Mouse (Mus musculus) G1E-ER4 (cell line): ENCODE results near the gene Abca7. TPM values are rescaled to one million over a fixed set of nuclear protein-coding genes. Genes with fewer than 3 reads are reported as not detected.

Experiments used
- GATA1 ChIP-seq: IDR thresholded peaks from one replicate; pipeline ENCODE4 v1.8.0; 2012; ENCODE audit warnings: low read length, inconsistent platforms
- polyA plus RNA-seq: library from polyadenylated mRNA; stranded (reverse); fragments of >175 nt; gene quantifications from 2 replicates; pipeline ENCODE4 v1.2.3, GENCODE M21; 2012

Gene Abca7
- polyA plus RNA-seq, 1 experiment = 25.3 TPM

DNA sequence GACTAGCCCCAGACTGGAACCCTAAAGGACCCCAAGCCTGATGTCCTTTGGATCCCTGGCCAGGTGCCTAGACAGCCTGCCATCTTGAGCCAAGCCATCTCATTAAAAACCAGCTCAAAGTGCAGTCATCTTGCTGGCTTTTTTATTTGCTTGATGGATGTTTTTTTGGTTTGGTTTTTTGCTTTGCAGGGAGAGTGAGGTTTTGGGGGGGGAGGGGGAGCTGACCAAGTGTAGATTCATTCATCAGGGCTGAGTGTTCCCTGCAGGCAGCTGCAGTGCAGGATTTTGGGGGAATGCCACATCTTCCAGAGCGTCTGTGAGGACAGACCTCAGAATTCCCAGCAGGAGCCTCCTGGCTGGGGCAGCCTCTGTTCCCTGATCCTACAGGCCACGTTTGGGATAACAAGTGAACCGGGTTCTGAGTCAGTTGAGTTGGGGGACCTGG is 27.1 kb upstream of the Abca7 start:
- no peak for TF ChIP-seq GATA1

DNA sequence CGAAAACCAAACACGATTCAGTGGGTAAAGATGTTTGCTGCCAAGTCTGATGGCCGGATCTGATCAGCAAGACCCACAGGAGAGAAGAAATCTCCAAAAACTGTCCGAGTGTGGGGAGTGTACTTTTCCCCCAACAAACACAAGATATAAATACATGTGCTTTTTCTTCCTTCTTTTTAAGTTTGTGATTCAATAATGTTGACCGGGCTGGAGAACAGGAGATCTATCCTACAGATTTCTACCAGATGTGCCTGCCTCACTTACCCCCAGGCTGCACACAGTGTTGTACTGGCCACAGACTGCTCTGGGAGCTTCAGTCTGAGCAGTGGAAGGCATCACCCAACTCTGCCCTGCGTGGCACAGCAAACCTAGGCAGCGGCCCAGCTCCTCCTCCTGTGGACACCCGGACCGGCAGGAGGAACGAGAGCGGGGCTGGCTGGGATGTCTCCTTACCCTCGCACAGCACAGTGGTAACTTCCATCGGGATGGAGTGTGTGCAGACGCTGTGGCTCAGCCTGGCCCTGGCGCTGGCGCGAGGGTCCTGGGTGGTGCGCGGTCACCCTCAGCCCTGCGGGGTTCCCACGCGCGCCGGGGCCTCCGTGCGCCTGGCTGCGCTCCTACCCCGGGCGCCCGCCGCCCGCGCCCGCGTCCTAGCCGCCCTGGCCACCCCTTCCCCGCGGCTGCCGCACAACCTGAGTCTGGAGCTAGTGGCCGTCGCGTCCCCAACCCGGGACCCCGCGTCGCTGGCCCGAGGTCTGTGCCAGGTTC is 25.7 kb upstream of the Abca7 start, which contains the start of gene Grin3b:
TSS of gene Grin3b (plus strand) at position 301 of the 768 bp plus-strand sequence.
- no peak for TF ChIP-seq GATA1

DNA sequence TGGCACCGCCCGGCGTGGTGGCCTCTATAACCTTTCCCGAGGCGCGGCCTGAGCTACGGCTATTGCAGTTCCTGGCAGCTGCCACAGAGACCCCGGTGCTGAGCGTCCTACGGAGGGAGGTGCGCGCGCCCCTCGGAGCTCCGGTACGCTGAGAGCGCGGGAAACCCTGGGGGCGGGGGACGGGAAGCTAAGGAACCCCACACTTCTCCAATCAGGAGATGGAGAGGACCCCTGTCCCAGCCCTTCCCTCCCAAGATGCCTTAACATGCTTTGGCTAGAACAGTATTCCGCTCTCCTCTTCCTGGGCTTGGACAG is 25.2 kb upstream of the Abca7 start:
- no peak for TF ChIP-seq GATA1

DNA sequence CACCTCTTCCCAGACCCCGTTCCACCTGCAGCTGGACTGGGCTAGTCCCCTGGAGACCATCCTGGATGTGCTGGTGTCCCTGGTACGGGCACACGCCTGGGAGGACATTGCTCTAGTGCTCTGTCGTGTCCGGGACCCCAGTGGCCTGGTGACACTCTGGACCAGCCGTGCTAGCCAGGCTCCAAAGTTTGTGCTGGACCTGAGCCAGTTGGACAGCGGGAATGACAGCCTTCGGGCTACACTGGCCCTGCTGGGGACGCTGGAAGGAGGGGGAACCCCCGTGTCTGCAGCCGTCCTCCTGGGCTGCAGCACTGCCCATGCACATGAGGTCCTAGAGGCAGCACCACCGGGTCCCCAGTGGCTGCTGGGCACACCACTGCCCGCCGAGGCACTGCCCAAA is 23.5 kb upstream of the Abca7 start:
- TF ChIP-seq GATA1 = no peak

DNA sequence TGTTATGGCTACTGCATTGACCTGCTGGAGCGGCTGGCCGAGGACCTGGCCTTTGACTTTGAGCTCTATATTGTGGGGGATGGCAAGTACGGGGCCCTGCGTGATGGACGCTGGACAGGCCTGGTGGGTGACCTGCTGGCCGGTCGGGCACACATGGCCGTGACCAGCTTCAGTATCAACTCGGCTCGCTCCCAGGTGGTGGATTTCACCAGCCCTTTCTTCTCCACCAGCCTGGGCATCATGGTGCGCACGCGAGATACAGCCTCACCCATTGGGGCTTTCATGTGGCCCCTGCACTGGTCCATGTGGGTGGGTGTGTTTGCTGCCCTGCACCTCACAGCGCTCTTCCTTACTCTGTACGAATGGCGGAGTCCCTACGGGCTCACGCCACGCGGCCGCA is 22.2 kb upstream of the Abca7 start:
- no peak for TF ChIP-seq GATA1

DNA sequence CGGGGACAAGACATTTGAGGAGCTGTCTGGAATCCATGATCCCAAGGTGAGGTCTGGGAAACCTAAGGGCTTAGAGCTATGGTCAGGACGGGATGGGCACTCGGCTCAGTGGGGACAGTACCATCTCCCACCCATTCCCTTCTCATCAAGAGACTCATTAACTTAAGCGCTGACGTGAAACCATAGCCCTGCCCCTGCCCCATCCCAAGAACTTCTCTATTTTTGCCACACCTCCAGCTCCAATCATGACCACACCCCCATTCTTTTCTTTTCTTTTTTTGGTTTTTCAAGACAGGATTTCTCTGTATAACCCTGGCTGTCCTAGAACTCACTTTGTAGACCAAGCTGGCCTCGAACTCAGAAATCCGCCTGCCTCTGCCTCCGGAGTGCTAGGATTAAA is 21.6 kb upstream of the Abca7 start:
- no peak for TF ChIP-seq GATA1

DNA sequence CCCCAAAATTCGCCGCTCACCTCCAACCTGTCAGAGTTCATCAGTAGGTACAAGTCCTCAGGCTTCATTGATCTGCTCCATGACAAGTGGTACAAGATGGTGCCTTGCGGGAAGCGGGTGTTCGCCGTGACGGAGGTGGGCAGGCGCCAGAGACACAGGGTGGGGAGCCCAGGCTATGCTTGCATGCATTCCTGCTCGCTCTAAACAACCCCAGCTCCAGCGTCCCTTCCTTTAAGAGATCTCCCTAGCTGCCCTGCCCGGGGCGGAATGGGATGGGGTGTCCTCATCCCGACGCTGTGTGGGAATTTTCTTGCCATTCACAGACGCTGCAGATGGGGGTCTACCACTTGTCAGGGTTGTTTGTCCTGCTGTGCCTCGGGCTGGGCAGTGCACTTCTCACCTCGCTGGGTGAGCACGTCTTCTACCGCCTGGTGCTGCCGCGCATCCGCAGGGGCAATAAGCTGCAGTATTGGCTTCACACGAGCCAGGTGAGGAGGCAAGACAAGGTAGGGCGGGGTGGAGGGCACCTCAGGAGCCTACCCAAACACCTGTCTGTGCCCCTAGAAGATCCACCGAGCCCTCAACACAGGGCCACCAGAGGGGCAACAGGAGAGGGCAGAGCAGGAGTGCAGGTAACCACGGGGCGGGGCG is 20.1 kb upstream of the Abca7 start:
- TF ChIP-seq GATA1 = no peak

DNA sequence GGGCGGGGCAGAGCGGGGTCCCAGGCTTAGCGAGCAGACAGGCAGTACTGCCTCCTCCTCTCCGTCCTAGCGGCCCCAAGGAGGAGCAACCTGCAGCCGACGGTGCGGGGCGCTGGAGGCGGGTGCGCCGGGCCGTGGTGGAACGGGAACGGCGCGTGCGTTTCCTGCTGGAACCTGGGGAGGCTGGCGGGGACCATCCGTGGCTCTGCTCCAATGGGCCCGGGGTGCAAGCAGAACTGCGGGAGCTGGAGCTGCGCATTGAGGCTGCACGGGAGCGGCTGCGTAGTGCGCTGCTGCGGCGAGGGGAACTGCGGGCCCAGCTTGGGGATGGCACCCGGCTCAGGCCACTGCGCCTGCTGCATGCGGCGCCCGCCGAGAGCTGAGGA is 19.6 kb upstream of the Abca7 start:
- no peak for TF ChIP-seq GATA1

DNA sequence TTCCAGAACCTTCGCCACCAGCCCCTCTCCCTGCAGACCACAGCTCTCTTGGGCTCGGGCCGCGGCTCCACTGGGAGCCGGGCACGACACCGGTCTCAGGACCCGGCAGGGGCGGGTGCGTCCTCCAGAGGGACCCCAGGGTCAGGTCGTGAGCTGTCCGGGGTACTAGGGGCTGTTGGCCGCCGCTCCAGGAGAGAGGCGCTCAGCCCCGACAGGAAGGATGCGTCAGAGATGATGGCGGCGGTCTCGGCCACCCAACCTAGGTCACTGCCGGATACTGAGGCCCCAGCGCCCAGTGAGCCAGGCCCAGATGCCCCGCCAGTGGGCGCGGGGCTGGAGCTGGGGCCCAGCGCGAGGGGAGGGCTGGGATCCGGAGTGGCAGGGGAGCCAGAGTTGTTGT is 19.0 kb upstream of the Abca7 start:
- no peak for TF ChIP-seq GATA1

DNA sequence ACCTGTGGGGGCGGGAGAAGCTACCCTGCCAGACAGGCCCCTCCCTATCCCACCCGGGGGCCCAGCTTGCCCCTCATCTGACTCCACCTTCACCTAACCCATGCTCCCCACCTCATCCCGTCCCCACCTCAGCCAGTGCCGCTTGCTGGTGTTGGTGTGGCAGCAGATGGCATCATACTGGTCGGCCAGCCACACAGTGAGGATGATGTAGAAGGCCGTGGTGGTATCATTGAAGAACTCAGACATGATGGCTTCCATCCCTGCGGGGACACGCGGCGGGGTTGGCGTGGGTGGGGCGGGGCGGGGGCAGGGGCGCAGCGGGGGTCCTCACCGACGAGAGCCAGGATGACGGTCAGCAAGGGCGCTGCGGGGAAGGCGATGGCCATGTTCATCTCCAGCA is 18.2 kb upstream of the Abca7 start:
- no peak for TF ChIP-seq GATA1

DNA sequence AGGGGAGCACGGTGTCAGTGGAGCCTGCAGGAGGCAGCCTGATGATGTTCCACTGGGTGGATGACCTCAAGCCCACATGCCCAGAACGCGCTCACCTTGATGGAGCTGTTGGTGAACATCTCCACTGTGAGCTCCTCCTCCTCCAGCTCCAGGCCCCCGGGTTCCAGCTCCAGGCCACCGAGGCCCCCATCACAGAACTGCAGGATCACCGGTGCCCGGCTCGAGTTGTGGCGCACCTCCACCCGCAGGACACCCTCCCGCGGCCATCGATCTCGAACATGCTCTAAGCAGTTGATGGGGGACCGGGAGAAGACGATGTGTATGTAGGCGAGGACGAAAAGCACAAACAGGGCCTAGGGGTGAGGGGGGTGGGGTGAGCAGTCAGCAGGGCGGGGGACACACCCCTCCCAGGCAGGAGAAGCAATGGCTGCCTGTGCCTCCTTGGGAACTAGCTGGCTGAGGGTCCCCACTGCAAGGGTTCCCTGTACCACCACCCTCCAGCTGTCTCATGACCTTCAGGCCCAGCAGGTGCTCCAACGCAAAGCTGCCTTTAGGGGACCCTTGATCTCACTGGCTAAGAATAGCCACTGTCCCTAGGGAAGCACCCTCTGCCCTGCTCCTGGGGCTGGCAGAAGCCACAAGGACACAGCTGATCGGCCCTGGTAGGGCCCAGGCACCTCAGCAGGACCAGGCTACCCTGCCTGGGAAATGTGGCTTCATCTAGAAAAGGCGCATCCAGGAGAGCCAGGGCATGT is 16.7 kb upstream of the Abca7 start:
- TF ChIP-seq GATA1 = no peak

DNA sequence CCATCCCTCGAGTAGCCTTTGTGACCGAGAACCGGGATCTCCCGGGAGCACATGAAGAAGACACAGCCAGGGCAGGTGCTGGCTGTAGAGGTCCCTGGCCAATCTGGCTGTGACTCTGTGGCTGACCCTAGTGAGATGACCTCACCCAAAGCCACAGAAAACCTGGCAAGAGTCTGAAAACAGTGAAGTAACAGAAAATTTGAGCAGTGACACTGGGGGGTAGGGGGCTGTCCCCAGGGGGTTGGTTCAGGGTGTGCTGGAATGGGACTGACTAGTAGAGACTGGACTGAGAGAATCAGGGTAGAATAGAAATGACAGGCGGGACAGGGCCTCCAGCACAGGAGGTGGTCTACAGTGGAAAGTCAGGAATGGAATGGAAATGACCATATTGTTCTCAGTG is 13.1 kb upstream of the Abca7 start:
- no peak for TF ChIP-seq GATA1

DNA sequence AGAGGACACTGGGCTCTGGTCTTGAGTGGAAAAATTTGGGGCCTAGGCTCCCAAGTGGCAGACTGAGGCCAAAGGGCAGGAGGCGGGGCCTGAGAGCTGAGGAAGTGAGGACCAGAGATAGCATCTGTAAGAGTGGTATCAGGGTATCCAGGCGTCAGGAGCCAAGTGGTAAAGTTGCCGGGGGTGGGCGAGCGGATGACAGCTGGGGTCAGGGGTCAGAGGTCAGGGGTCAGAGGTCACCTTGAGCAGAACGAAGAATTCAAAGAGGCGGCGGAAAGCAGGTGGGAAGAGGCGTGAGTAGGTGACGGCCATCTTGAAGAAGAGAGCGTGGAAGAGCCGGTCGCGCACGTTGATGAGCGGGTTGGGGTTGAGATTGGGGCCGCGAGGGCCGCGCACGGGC is 12.6 kb upstream of the Abca7 start:
- TF ChIP-seq GATA1 = no peak

DNA sequence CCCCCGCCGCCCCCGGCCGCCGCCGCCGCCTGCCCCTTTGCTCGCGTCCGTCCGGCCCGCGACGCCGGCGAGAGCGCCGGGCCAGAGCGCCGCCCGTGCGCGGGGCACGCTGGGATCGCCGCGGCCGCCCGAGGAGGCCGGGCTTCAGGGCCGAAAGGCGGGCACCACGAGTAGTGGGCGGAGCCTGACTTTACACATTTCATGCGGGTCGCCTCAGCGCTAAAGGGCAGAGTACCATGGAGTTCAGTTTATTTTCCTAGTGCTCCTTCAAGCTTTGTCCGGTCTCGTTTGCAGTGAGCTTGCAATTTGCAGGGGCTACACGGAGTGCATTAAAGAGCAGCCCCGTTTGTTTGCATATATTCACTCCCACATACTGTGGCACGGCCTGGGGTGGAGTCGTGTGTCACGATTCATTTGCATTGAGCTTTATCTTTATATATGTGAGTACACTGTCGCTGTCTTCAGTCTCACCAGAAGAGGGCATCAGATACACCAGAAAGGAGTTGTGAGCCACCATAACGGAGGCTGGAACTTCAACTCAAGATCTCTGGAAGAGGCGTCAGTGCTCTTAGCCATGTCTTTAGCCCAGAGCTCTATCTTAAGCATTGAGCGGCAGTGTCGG is 12.0 kb upstream of the Abca7 start, which contains the start of gene Tmem259:
TSS of gene Tmem259 (minus strand) at position 136 of the 622 bp plus-strand sequence.
- no peak for TF ChIP-seq GATA1

DNA sequence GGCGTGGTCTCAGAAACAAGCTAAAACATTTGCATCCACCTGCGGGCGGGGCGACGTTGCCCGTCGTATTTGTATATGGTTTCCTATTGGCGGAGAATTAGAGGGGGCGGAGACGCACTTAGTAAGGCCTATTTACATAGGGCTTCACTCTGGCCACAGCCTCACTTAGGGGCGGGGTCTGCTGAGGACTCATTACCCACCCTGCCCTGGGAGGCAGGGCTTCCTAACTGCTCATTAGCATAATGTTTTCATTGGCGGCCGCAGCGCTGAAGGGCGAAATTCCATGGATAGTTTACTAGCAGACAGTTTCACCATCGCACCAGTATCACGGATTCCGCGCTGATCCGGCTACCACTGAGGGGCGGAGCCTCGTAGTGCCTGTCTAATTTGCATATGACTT is 11.4 kb upstream of the Abca7 start:
- TF ChIP-seq GATA1 = no peak
